Mouse (Mus musculus) testis, adult 2 months (tissue): ENCODE measurements at regions not wholly inside any gene's neighbourhood (a gene's known extent, or its start where the extent isn't known, plus 50 kb on each side); places are given as distances from the start of the nearest gene placed in this dataset.

Experiments used
- H3K27ac ChIP-seq: fragments of 200-500 bp; 2 replicates; pipeline ENCODE4 v1.5.1; 2012; ENCODE audit warnings: low read depth, low read length; ENCODE audit not compliant: control insufficient read depth, insufficient read depth
- H3K27me3 ChIP-seq: fragments of 200-500 bp; 2 replicates; pipeline ENCODE4 v1.6.1; 2012; ENCODE audit warnings: mild to moderate bottlenecking, low read length, moderate library complexity; ENCODE audit not compliant: control insufficient read depth, insufficient read depth
- H3K36me3 ChIP-seq: fragments of 200-500 bp; 2 replicates; pipeline ENCODE4 v1.6.1; 2012; ENCODE audit warnings: mild to moderate bottlenecking, low read length; ENCODE audit not compliant: control insufficient read depth, insufficient read depth
- H3K4me1 ChIP-seq: fragments of 200-500 bp; 2 replicates; pipeline ENCODE4 v1.6.1; 2012; ENCODE audit warnings: low read length; ENCODE audit not compliant: control insufficient read depth, insufficient read depth
- H3K4me3 ChIP-seq: fragments of 200-500 bp; 2 replicates; pipeline ENCODE4 v1.5.1; 2012; ENCODE audit warnings: low read depth, mild to moderate bottlenecking, low read length, moderate library complexity, mixed read lengths; ENCODE audit not compliant: control insufficient read depth
- CTCF ChIP-seq: fragments of 200-500 bp; IDR thresholded peaks from 2 replicates; pipeline ENCODE4 v1.5.1; 2012; ENCODE audit warnings: low read depth, mild to moderate bottlenecking, inconsistent platforms, low read length, moderate library complexity; ENCODE audit not compliant: control insufficient read depth, insufficient read depth, insufficient replicate concordance
- POLR2A ChIP-seq: fragments of 200-500 bp; IDR thresholded peaks from 2 replicates; pipeline ENCODE4 v1.6.1; 2012; ENCODE audit warnings: low read depth, mild to moderate bottlenecking, inconsistent platforms, low read length, moderate library complexity; ENCODE audit not compliant: control insufficient read depth

DNA sequence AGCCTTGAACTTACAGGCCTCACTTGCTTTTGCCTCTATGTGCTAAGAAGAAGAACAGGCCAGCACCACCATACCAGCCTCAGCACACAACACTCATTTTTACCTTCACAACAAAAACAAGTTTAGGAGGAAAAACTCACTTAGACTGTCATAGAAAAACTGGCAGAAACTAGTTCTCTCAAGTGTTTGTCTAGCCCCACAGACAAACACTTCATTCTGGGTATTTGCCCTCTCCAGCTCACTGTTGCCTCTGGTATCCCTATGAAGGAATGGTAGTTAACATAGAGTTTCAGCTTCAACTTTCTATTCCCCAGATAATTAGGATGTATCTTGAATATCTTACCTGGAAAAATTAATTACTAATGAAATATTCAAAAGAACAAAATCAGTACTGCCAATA, 433.6 kb upstream of the Tle4 start:
- Histone ChIP-seq H3K27me3 (no peaks in the 10 kb centered on the region), H3K27ac (no peak overlapping the region)
- TF ChIP-seq CTCF (no peak), POLR2A (no peak)

DNA sequence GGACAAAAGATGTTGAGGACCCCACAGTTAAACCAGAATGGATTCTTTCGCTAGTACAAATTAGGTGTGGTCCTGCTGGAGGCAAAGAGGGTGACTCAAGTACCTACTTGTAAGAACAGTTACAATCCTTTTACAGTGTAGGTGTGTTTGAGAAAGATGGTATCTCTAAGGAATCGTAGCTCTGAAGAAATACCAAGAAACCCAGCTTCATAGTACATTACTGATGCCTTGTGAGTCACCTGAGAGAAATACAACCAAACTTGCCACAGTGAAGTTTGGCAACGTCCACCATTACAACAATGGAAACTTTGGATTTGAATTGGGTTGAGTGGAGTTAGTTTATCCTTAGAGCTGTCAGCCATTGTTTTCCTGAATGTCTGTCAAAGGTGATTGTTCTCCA, 405.7 kb upstream of the Tle4 start:
- Histone ChIP-seq H3K36me3 (no peaks in the 10 kb centered on the region), H3K4me3 (no peak overlapping the region), H3K27me3 (no peaks in the 10 kb centered on the region), H3K27ac (no peak overlapping the region), H3K4me1 (no peaks in the 10 kb centered on the region)
- TF ChIP-seq CTCF = no peak

More for the DNA sequence above, 433.6 kb upstream of the Tle4 start:
- H3K36me3 ChIP-seq = no peaks in the 10 kb centered on the region
- H3K4me3 ChIP-seq = no peak overlapping the region
- no peaks in the 10 kb centered on the region for H3K4me1 ChIP-seq

DNA sequence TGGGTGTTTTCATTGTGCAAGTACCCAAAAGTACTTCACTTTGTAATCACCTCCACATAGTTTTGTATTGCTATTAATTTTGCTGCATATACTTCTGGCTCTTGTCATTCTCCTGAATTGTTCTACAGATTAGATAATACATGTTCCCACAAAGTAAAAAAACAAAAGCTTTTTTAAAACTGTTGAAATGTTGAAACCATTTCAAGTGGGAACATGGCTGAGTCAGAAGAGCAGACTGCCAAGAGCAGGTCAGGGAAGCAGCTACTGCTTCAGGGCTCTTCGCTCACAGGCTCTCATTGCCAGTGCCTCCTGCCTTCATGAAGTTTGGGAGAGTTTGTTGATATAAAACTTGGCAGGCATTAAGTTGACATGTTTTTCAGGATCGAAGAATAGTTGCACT, 395.5 kb upstream of the Tle4 start:
- Histone ChIP-seq H3K4me1 (no peaks in the 10 kb centered on the region), H3K27ac (no peak overlapping the region), H3K36me3 (no peaks in the 10 kb centered on the region), H3K4me3 (no peak overlapping the region), H3K27me3 (no peaks in the 10 kb centered on the region)
- TF ChIP-seq CTCF (no peak), POLR2A (no peak)

DNA sequence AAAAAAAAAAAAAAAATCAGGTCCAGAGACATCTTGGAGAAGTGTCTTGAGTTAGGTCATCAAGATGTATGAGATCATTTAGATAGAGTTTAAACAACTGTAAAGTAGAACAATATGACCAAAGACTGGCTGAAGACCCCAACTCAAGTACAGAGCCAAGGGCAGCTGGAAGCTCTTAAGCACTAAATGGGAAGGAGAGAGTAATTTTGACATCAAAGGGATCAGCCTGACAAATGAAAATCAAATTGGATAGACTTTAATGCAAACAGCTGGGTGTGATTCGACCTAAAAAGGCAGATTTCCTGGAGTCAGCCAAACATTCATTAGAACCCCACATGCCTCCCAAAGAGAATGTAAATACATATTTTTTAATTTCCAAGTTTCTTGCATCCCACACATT, 372.3 kb upstream of the Tle4 start:
- no peak overlapping the region for H3K4me3 ChIP-seq
- H3K36me3 ChIP-seq = no peaks in the 10 kb centered on the region
- no peak overlapping the region for H3K27ac ChIP-seq
- H3K4me1 ChIP-seq = no peaks in the 10 kb centered on the region
- TF ChIP-seq POLR2A (no peak), CTCF (no peak)
- no peaks in the 10 kb centered on the region for H3K27me3 ChIP-seq

DNA sequence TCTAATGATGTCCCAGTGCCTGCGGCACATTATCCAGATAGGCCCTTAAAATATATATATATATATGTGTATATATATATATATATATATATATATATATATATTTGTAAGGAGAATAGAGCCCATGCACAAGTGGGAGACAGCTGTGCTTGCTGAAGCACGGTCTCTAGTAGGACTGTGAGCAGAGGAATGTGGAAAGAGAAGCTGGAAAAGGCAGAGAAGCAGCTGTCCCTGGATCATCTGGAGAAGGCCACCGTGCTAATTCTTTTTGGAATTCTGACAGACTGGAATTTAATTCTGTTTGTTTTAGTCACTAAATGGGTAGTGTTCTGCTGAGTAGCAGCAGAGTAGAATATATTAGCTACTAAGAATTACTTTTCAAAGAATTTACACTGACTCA, 370.4 kb upstream of the Tle4 start:
- no peaks in the 10 kb centered on the region for H3K27me3 ChIP-seq
- H3K4me3 ChIP-seq = no peak overlapping the region
- no peak for TF ChIP-seq CTCF
- TF ChIP-seq POLR2A = no peak
- no peaks in the 10 kb centered on the region for H3K4me1 ChIP-seq
- H3K27ac ChIP-seq = no peak overlapping the region
- no peaks in the 10 kb centered on the region for H3K36me3 ChIP-seq

DNA sequence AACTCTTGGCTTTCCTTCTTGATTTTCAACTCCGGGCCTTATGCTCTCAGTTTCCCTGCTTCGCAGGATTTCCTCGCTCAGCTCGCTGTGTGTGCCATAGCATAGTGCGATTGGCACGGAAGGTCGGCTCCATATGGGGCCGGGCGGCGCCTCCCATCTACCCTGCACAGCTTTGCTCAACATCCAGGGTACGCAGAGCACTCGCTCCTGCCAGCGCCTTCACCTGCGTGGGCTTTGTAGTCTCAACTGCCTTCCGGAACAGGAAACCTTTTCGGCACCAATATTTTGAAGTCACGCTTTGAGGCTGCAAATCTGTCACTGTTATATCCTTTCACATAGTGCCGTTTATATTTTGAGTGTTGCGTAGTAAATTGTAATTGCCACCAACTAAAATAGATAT, 359.9 kb upstream of the Tle4 start:
- no peaks in the 10 kb centered on the region for H3K36me3 ChIP-seq
- TF ChIP-seq CTCF = no peak
- TF ChIP-seq POLR2A = no peak
- no peaks in the 10 kb centered on the region for H3K27me3 ChIP-seq
- H3K4me1 ChIP-seq = no peaks in the 10 kb centered on the region; the same call in 1 of the 2 replicates
- H3K27ac ChIP-seq = no peak overlapping the region
- no peak overlapping the region for H3K4me3 ChIP-seq

DNA sequence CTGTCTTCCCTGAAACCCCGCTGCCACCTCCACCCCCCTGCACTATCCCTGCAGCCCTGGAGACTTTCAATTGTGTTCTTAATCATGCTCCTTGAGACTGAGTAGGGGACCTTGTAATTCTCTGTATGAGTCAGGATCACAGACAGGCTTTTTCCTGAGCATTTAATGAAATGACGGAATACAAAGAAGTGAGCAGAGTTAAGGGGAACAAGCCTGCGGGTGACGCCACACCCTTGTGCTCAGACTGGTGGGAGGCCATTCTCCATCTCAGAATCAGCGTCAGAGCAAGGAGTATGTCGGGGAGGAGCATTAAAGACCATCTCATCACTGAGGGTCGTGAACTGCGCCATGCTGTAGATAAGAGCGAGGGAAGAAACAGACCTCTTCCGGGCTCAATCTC, 359.3 kb upstream of the Tle4 start:
- H3K4me3 ChIP-seq = no peak overlapping the region
- TF ChIP-seq CTCF (no peak), POLR2A (no peak)
- no peak overlapping the region for H3K27ac ChIP-seq
- no peaks in the 10 kb centered on the region; the same call in 1 of the 2 replicates for H3K4me1 ChIP-seq
- H3K27me3 ChIP-seq = no peaks in the 10 kb centered on the region
- no peaks in the 10 kb centered on the region for H3K36me3 ChIP-seq

DNA sequence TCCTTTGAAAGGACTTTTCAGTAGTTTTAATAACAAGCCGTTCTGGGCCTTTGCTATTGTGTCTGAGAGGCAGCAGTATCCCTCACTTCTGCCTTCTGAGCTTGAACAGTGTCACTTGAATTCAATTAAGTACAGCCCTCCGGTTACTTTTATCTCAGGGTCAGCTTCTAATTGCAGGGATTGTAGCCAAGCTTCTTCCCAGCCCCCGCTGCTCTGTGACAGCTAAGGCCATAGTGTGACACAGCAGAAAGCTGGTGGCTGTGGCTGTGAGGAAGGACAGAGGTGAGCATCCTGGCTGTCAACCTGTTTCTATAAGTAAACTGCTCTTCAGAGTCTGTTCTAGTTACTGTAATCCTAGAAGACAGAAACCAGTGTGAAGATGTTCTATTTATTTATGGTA, 358.5 kb upstream of the Tle4 start:
- H3K27me3 ChIP-seq = no peaks in the 10 kb centered on the region
- TF ChIP-seq CTCF (no peak), POLR2A (no peak)

More for the DNA sequence above, 358.5 kb upstream of the Tle4 start:
- Histone ChIP-seq H3K4me1 (no peaks in the 10 kb centered on the region; the same call in 1 of the 2 replicates), H3K36me3 (no peaks in the 10 kb centered on the region), H3K4me3 (no peak overlapping the region), H3K27ac (no peak overlapping the region)
